Mouse (Mus musculus): ENCODE data around the gene Ano6. TPM values are rescaled to one million over a fixed set of nuclear protein-coding genes. Genes with fewer than 3 reads are reported as not detected.

Ano6 gene
- polyA plus RNA-seq, 1 experiment from 2014 or later = 27.8 TPM

- ATAC-seq (ENCODE audit: low FRiP score, low TSS enrichment) = no peak
- Histone ChIP-seq H3K4me1 (ENCODE audit: control insufficient read depth, insufficient read depth, low read length) (peaks cover 7% of the 10 kb centered on the region; the same call in 1 of the 2 replicates), H3K27ac (replicated peaks; ENCODE audit: low read depth, low read length) (no peak overlapping the region), H3K9me3 (ENCODE audit: control insufficient read depth, low read length) (no peaks in the 10 kb centered on the region), H3K4me3 (replicated peaks; ENCODE audit: low read depth, low read length) (no peak overlapping the region), H3K36me3 (ENCODE audit: control insufficient read depth, insufficient read depth, low read length) (no peaks in the 10 kb centered on the region), H3K9ac (replicated peaks; ENCODE audit: low read length) (no peak overlapping the region), H3K27me3 (ENCODE audit: control insufficient read depth, insufficient read depth, low read length) (no peaks in the 10 kb centered on the region), H3K4me2 (ENCODE audit: low read length) (no peak overlapping the region)
- no peak for DNase-seq
- WGBS = 89% methylated on average over 1 of the region's 1 CpGs
Measured at GRCm38 (mm10) chr15:95906891-95907290, 116.2 kb downstream of the Ano6 start.

- no peak overlapping the region for H3K9ac ChIP-seq (replicated peaks; ENCODE audit: low read length)
- no peaks in the 10 kb centered on the region for H3K9me3 ChIP-seq (ENCODE audit: control insufficient read depth, low read length)
- peaks cover 7% of the 10 kb centered on the region; the same call in 1 of the 2 replicates for H3K4me1 ChIP-seq (ENCODE audit: control insufficient read depth, insufficient read depth, low read length)
- H3K4me2 ChIP-seq (ENCODE audit: low read length) = no peak overlapping the region
- H3K36me3 ChIP-seq (ENCODE audit: control insufficient read depth, insufficient read depth, low read length) = no peaks in the 10 kb centered on the region
- DNase-seq (no peak), ATAC-seq (ENCODE audit: low FRiP score, low TSS enrichment) (no peak)
- no peak overlapping the region for H3K27ac ChIP-seq (replicated peaks; ENCODE audit: low read depth, low read length)
- no peaks in the 10 kb centered on the region for H3K27me3 ChIP-seq (ENCODE audit: control insufficient read depth, insufficient read depth, low read length)
- 80% methylated on average over 10 of the region's 10 CpGs for WGBS
- no peak overlapping the region for H3K4me3 ChIP-seq (replicated peaks; ENCODE audit: low read depth, low read length)
Measured at GRCm38 (mm10) chr15:95907337-95907736, 116.7 kb downstream of the Ano6 start.

- H3K27me3 ChIP-seq (ENCODE audit: control insufficient read depth, insufficient read depth, low read length) = no peaks in the 10 kb centered on the region
- WGBS = 98% methylated on average over 1 of the region's 1 CpGs
- no peaks in the 10 kb centered on the region for H3K9me3 ChIP-seq (ENCODE audit: control insufficient read depth, low read length)
- DNase-seq (no peak), ATAC-seq (ENCODE audit: low FRiP score, low TSS enrichment) (no peak)
- H3K36me3 ChIP-seq (ENCODE audit: control insufficient read depth, insufficient read depth, low read length) = peaks cover 4% of the 10 kb centered on the region; the same call in 1 of the 2 replicates
- H3K9ac ChIP-seq (replicated peaks; ENCODE audit: low read length) = no peak overlapping the region
- no peak overlapping the region for H3K4me2 ChIP-seq (ENCODE audit: low read length)
- peaks cover 7% of the 10 kb centered on the region; the same call in 1 of the 2 replicates for H3K4me1 ChIP-seq (ENCODE audit: control insufficient read depth, insufficient read depth, low read length)
- H3K4me3 ChIP-seq (replicated peaks; ENCODE audit: low read depth, low read length) = no peak overlapping the region
- H3K27ac ChIP-seq (replicated peaks; ENCODE audit: low read depth, low read length) = no peak overlapping the region
Measured at GRCm38 (mm10) chr15:95907909-95908308, 117.3 kb downstream of the Ano6 start.

- DNase-seq (no peak), ATAC-seq (ENCODE audit: low FRiP score, low TSS enrichment) (no peak)
- Histone ChIP-seq H3K9me3 (ENCODE audit: control insufficient read depth, low read length) (no peaks in the 10 kb centered on the region), H3K4me1 (ENCODE audit: control insufficient read depth, insufficient read depth, low read length) (no peaks in the 10 kb centered on the region), H3K27me3 (ENCODE audit: control insufficient read depth, insufficient read depth, low read length) (no peaks in the 10 kb centered on the region), H3K9ac (replicated peaks; ENCODE audit: low read length) (no peak overlapping the region), H3K27ac (replicated peaks; ENCODE audit: low read depth, low read length) (no peak overlapping the region), H3K4me2 (ENCODE audit: low read length) (no peak overlapping the region), H3K36me3 (ENCODE audit: control insufficient read depth, insufficient read depth, low read length) (peaks cover 11% of the 10 kb centered on the region; the same call in 1 of the 2 replicates), H3K4me3 (replicated peaks; ENCODE audit: low read depth, low read length) (no peak overlapping the region)
- 66% methylated on average over 3 of the region's 3 CpGs for WGBS
Measured at GRCm38 (mm10) chr15:95910099-95910780, 119.6 kb downstream of the Ano6 start.

- Histone ChIP-seq H3K36me3 (ENCODE audit: control insufficient read depth, insufficient read depth, low read length) (peaks cover 19% of the 10 kb centered on the region), H3K9me3 (ENCODE audit: control insufficient read depth, low read length) (no peaks in the 10 kb centered on the region), H3K4me2 (ENCODE audit: low read length) (no peak overlapping the region), H3K27ac (replicated peaks; ENCODE audit: low read depth, low read length) (no peak overlapping the region), H3K27me3 (ENCODE audit: control insufficient read depth, insufficient read depth, low read length) (no peaks in the 10 kb centered on the region), H3K4me3 (replicated peaks; ENCODE audit: low read depth, low read length) (no peak overlapping the region), H3K4me1 (ENCODE audit: control insufficient read depth, insufficient read depth, low read length) (no peaks in the 10 kb centered on the region), H3K9ac (replicated peaks; ENCODE audit: low read length) (no peak overlapping the region)
- WGBS = 88% methylated on average over 3 of the region's 3 CpGs
- DNase-seq (no peak), ATAC-seq (ENCODE audit: low FRiP score, low TSS enrichment) (no peak)
Measured at GRCm38 (mm10) chr15:95914963-95915362, 124.3 kb downstream of the Ano6 start.

GRCm38 (mm10) chr15:95915477-95915876 lies 124.8 kb downstream of the Ano6 start:
- Histone ChIP-seq H3K9me3 (ENCODE audit: control insufficient read depth, low read length) (no peaks in the 10 kb centered on the region), H3K9ac (replicated peaks; ENCODE audit: low read length) (no peak overlapping the region), H3K27me3 (ENCODE audit: control insufficient read depth, insufficient read depth, low read length) (no peaks in the 10 kb centered on the region), H3K4me1 (ENCODE audit: control insufficient read depth, insufficient read depth, low read length) (no peaks in the 10 kb centered on the region), H3K4me2 (ENCODE audit: low read length) (no peak overlapping the region), H3K36me3 (ENCODE audit: control insufficient read depth, insufficient read depth, low read length) (peaks cover 19% of the 10 kb centered on the region), H3K27ac (replicated peaks; ENCODE audit: low read depth, low read length) (no peak overlapping the region), H3K4me3 (replicated peaks; ENCODE audit: low read depth, low read length) (no peak overlapping the region)
- ATAC-seq (ENCODE audit: low FRiP score, low TSS enrichment) = no peak
- DNase-seq = no peak
- WGBS = 93% methylated on average over 3 of the region's 3 CpGs

- ATAC-seq (ENCODE audit: low FRiP score, low TSS enrichment) (no peak), DNase-seq (no peak)
- Histone ChIP-seq H3K9me3 (ENCODE audit: control insufficient read depth, low read length) (no peaks in the 10 kb centered on the region), H3K27ac (replicated peaks; ENCODE audit: low read depth, low read length) (no peak overlapping the region), H3K4me3 (replicated peaks; ENCODE audit: low read depth, low read length) (no peak overlapping the region), H3K36me3 (ENCODE audit: control insufficient read depth, insufficient read depth, low read length) (peaks cover 24% of the 10 kb centered on the region), H3K4me1 (ENCODE audit: control insufficient read depth, insufficient read depth, low read length) (no peaks in the 10 kb centered on the region), H3K9ac (replicated peaks; ENCODE audit: low read length) (no peak overlapping the region), H3K4me2 (ENCODE audit: low read length) (no peak overlapping the region), H3K27me3 (ENCODE audit: control insufficient read depth, insufficient read depth, low read length) (no peaks in the 10 kb centered on the region)
- WGBS = 90% methylated on average over 3 of the region's 3 CpGs
Measured at GRCm38 (mm10) chr15:95917330-95917729, 126.7 kb downstream of the Ano6 start.

GRCm38 (mm10) chr15:95920047-95920446 lies 129.4 kb downstream of the Ano6 start:
- H3K4me3 ChIP-seq (replicated peaks; ENCODE audit: low read depth, low read length) = no peak overlapping the region
- H3K36me3 ChIP-seq (ENCODE audit: control insufficient read depth, insufficient read depth, low read length) = peaks cover 13% of the 10 kb centered on the region
- 0 out of 2 replicates have a peak overlapping the region, but pooled peaks have one; percentile 8 for H3K27ac ChIP-seq (replicated peaks; ENCODE audit: low read depth, low read length)
- H3K4me1 ChIP-seq (ENCODE audit: control insufficient read depth, insufficient read depth, low read length) = no peaks in the 10 kb centered on the region
- no peaks in the 10 kb centered on the region for H3K27me3 ChIP-seq (ENCODE audit: control insufficient read depth, insufficient read depth, low read length)
- no peak for ATAC-seq (ENCODE audit: low FRiP score, low TSS enrichment)
- H3K4me2 ChIP-seq (ENCODE audit: low read length) = no peak overlapping the region
- DNase-seq = peak; percentile 55
- WGBS = 57% methylated on average over 9 of the region's 9 CpGs
- H3K9ac ChIP-seq (replicated peaks; ENCODE audit: low read length) = no peak overlapping the region
- no peaks in the 10 kb centered on the region for H3K9me3 ChIP-seq (ENCODE audit: control insufficient read depth, low read length)

GRCm38 (mm10) chr15:95921072-95921471 lies 130.4 kb downstream of the Ano6 start:
- H3K27ac ChIP-seq (replicated peaks; ENCODE audit: low read depth, low read length) = no peak overlapping the region
- WGBS = 97% methylated on average over 3 of the region's 3 CpGs
- no peaks in the 10 kb centered on the region for H3K27me3 ChIP-seq (ENCODE audit: control insufficient read depth, insufficient read depth, low read length)
- no peaks in the 10 kb centered on the region for H3K9me3 ChIP-seq (ENCODE audit: control insufficient read depth, low read length)
- H3K4me3 ChIP-seq (replicated peaks; ENCODE audit: low read depth, low read length) = no peak overlapping the region
- no peaks in the 10 kb centered on the region for H3K4me1 ChIP-seq (ENCODE audit: control insufficient read depth, insufficient read depth, low read length)
- H3K4me2 ChIP-seq (ENCODE audit: low read length) = no peak overlapping the region
- DNase-seq (no peak), ATAC-seq (ENCODE audit: low FRiP score, low TSS enrichment) (no peak)
- H3K9ac ChIP-seq (replicated peaks; ENCODE audit: low read length) = no peak overlapping the region
- H3K36me3 ChIP-seq (ENCODE audit: control insufficient read depth, insufficient read depth, low read length) = peaks cover 7% of the 10 kb centered on the region
